Mouse (Mus musculus): ENCODE measurements around the gene Ube2e2. TPM values are rescaled to one million over a fixed set of nuclear protein-coding genes. Genes with fewer than 3 reads are reported as not detected.

Gene Ube2e2
- polyA plus RNA-seq, 1 experiment from 2014 or later: 40.9 TPM

DNA sequence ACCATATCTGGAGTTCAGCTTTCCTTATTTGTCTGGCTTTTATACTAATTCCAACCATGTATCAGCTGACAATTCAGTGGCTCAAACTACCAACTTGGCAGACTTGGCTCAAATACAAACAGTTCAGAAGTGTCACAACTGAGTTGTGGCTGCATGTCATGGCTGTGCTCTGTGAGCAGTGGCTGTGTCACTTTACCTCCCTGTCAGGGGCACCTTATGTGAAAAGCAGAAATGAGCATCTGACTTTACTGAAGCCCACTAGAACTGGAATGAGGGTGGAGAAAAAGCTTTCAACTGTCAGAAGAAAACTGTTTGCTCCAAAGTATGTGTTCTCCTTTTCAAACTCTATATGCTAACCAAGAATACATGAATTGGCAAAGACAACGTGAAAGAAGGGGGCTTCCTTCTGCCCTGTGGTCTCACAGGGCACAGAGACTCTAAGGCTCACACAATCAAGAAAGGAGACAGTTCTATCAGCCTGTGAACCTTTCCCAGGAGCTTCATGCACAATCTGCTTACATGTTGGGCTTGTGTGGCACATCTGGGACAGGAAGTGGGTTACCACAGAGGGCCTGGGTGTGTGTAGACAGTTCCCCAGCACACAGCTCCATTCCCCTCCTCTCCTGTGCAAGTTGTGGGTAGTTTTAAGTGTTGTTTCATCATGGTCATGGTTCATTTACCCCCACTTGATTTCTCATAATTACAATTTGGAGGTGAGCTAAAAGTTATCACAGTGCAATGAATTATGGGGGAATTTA, 228.6 kb downstream of the Ube2e2 start:
- Histone ChIP-seq H3K27ac (replicated peaks) (no peak overlapping the region), H3K36me3 (peaks cover 7% of the 10 kb centered on the region; the same call in 1 of the 2 replicates), H3K4me1 (peaks cover 6% of the 10 kb centered on the region; the same call in 1 of the 2 replicates), H3K27me3 (replicated peaks) (no peaks in the 10 kb centered on the region), H3K9me3 (peaks cover 16% of the 10 kb centered on the region), H3K4me2 (no peak overlapping the region), H3K4me3 (no peak overlapping the region), H3K9ac (no peak overlapping the region)
- no peak for ATAC-seq (ENCODE audit: extremely low read depth, insufficient number of reproducible peaks, low FRiP score, low TSS enrichment)
- WGBS: 85% methylated on average over 1 of the region's 1 CpGs

DNA sequence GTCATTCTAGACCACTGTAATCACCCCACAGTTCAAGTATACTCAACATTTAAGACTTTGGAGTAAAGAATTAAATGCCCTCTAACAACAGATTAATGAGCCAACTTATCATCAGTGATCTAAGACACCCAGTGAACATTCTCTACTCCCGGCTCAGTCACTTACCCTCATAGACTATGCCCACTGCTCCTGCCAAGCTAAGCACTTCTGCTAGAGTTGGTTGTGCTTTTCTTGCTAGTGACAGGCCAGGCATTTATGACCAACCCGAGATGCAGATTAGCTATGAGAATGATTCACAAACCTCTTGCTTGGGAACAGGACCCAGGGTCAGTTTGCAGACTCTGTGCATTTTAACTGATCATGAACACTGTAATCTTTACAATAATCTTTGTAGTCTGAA, 230.4 kb downstream of the Ube2e2 start:
- H3K36me3 ChIP-seq: peaks cover 7% of the 10 kb centered on the region; the same call in 1 of the 2 replicates
- H3K9ac ChIP-seq: no peak overlapping the region
- WGBS: 74% methylated on average over 2 of the region's 2 CpGs
- no peak for ATAC-seq (ENCODE audit: extremely low read depth, insufficient number of reproducible peaks, low FRiP score, low TSS enrichment)
- no peak overlapping the region for H3K4me3 ChIP-seq
- no peak overlapping the region for H3K4me2 ChIP-seq
- no peak overlapping the region for H3K27ac ChIP-seq (replicated peaks)
- H3K9me3 ChIP-seq: peaks cover 16% of the 10 kb centered on the region
- peaks cover 6% of the 10 kb centered on the region; the same call in 1 of the 2 replicates for H3K4me1 ChIP-seq
- no peaks in the 10 kb centered on the region for H3K27me3 ChIP-seq (replicated peaks)

DNA sequence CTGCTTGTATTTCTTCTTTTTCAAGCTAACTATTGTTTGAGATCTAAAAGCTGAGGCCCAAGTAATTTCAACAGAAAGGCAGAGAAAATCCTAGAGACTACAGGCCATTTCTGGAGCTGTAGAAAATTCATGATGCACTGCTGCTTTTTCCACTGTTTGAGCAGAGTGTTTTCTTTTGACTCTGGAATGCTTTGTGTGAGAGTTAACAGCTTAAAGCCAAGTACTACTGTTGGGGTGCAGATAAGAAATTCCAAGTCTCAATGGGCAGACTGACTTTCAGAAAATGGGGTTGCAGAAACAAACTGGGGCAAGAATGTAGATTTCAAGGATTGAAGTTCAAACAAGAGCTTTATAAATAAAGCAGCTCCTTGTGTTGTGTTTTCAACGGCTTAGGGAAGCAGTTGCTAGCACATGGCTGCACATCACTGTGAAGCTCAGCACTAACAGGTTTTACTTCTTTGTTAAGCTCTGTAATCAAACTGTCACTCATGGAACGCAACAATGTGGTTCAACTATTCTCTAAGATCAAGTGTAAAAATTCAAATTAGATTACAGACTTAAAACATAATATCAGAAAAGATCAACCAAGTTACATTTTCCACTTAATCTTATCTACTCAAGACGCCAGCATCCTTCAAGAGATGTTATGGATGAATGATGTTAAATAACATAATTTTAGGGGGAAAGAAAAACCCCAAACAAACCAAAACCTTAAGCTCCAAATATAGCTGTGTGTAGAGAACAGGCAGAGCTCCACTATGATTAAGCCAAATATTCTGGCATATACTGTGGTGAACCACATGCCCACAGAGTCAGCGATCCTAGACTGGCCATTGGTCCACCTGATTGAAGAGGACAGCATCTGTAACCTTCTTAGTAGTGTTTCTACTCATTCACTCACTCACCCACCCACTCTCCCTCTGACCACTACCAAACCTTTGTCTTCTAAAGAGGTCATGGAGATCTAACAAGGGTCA, 236.0 kb downstream of the Ube2e2 start:
- H3K4me1 ChIP-seq: peaks cover 9% of the 10 kb centered on the region
- no peak for ATAC-seq (ENCODE audit: extremely low read depth, insufficient number of reproducible peaks, low FRiP score, low TSS enrichment)
- H3K9me3 ChIP-seq: peaks cover 16% of the 10 kb centered on the region
- no peak overlapping the region for H3K9ac ChIP-seq
- H3K36me3 ChIP-seq: peaks cover 7% of the 10 kb centered on the region; the same call in 1 of the 2 replicates
- no peak overlapping the region for H3K4me2 ChIP-seq
- no peak overlapping the region for H3K27ac ChIP-seq (replicated peaks)
- 68% methylated on average over 4 of the region's 4 CpGs for WGBS
- no peaks in the 10 kb centered on the region for H3K27me3 ChIP-seq (replicated peaks)
- no peak overlapping the region for H3K4me3 ChIP-seq

DNA sequence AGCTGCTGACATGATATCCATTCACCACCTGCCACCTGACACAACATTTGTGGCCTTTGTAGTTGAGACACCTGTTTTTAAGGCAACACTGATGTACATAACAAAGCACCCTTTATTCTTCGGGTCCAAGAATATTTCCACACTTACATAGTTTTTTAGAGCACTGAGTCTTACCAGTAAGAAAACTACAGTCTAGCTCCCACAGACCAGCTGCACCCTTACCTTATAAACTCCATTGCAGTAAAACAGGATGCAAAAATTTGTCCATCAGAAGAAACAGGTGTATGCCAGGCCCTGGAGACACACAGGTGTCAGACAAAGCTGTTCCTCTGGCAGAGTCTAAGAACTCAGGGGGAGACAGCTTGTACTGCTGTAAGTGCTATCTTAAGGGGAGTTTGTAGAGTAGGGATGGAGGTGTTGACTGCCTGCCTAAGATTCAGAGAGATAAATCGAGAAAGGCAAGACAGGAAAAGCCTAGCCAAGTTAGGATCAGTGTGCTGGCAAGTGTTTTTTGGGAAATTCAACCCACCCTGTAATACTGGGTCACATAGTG, 244.9 kb downstream of the Ube2e2 start:
- Histone ChIP-seq H3K4me2 (no peak overlapping the region), H3K27me3 (replicated peaks) (no peaks in the 10 kb centered on the region), H3K9ac (no peak overlapping the region), H3K27ac (replicated peaks) (no peak overlapping the region), H3K36me3 (no peaks in the 10 kb centered on the region), H3K4me3 (no peak overlapping the region), H3K4me1 (no peaks in the 10 kb centered on the region), H3K9me3 (no peaks in the 10 kb centered on the region)
- ATAC-seq (ENCODE audit: extremely low read depth, insufficient number of reproducible peaks, low FRiP score, low TSS enrichment): no peak
- WGBS: 42% methylated on average over 2 of the region's 2 CpGs

DNA sequence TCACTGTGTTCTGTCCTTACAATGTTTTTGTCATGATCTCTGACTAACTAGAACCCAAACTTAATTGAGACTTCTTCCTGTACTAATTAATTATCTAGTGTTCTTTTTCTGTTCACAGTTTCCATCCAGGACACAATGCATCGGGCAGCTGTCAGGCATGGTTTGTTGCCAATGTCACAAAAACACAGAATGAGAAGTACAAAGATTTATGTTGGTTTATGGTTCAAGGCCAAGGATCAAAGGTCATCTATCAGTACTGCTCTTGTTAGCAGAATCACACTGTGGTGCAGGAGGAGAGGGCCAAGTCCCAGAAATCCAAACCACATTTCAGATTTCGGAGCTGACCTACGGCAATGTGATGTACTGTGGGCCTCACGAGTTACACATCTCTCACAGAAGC, 252.4 kb downstream of the Ube2e2 start:
- Histone ChIP-seq H3K9ac (no peak overlapping the region), H3K4me1 (no peaks in the 10 kb centered on the region), H3K9me3 (no peaks in the 10 kb centered on the region; the same call in 1 of the 2 replicates), H3K4me2 (no peak overlapping the region), H3K4me3 (no peak overlapping the region), H3K36me3 (no peaks in the 10 kb centered on the region), H3K27ac (replicated peaks) (no peak overlapping the region), H3K27me3 (replicated peaks) (no peaks in the 10 kb centered on the region)
- no peak for ATAC-seq (ENCODE audit: extremely low read depth, insufficient number of reproducible peaks, low FRiP score, low TSS enrichment)
- WGBS: 84% methylated on average over 4 of the region's 4 CpGs

DNA sequence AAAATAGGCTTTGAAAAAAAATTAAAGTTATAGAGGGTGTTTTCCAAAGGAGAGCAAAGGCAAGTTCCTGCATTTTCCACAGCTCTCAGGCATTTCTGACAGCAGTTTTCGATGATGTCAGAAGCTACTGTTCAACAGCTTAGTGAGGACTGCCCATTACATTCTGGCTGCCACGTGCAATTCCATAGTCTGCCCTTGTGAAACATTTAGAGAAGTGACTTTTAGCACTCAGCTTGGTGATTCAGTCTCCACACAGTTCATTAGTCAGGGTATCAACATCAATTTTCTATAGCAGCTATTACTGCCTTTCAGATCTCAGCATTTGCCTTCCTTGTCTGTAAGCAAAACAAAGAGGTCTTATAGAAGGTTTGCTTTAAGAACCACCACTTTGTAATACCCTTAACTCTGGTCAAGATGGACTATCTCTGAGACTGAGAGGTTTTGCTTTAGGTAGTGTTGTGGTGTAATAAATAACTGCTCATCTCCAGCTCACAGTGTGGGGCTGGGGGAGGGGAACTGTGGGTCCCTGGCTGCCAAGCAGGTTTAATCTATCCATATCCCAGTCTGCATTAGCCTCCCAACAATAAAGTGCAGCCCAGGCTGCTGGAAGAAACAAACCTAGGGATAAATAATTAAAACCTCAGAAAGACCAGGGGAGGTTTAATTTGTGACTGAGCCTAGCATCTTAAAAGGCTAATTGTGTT, 255.2 kb downstream of the Ube2e2 start:
- H3K27ac ChIP-seq (replicated peaks): no peak overlapping the region
- ATAC-seq (ENCODE audit: extremely low read depth, insufficient number of reproducible peaks, low FRiP score, low TSS enrichment): no peak
- H3K4me3 ChIP-seq: no peak overlapping the region

DNA sequence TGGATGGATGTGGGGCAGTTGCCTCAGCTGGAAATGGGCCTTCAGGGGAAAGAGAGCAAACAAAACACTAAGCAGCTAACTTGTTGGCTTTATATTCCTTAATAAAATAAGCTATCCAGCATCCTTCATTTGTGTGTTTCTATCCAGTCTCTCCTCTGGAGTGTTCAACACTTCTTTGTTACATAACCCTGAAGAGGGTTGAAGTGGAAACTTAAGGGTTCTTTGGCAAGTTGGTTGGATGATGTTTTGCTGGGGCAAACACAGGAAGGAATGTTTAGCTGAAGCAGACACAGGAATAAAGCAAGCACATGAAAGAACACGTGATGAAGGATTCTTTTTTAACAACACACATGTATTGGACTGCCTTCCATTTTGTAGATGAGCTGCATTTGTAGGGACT, 256.3 kb downstream of the Ube2e2 start:
- Histone ChIP-seq H3K4me3 (no peak overlapping the region), H3K36me3 (no peaks in the 10 kb centered on the region), H3K4me1 (peaks cover 3% of the 10 kb centered on the region), H3K9me3 (no peaks in the 10 kb centered on the region; the same call in 1 of the 2 replicates), H3K27ac (replicated peaks) (no peak overlapping the region), H3K9ac (no peak overlapping the region), H3K27me3 (replicated peaks) (no peaks in the 10 kb centered on the region), H3K4me2 (no peak overlapping the region)
- WGBS: 84% methylated on average over 1 of the region's 1 CpGs
- no peak for ATAC-seq (ENCODE audit: extremely low read depth, insufficient number of reproducible peaks, low FRiP score, low TSS enrichment)

More for the DNA sequence above, 255.2 kb downstream of the Ube2e2 start:
- Histone ChIP-seq H3K36me3 (no peaks in the 10 kb centered on the region), H3K9me3 (no peaks in the 10 kb centered on the region; the same call in 1 of the 2 replicates), H3K4me2 (no peak overlapping the region), H3K27me3 (replicated peaks) (no peaks in the 10 kb centered on the region), H3K4me1 (no peaks in the 10 kb centered on the region), H3K9ac (no peak overlapping the region)
- 53% methylated on average over 2 of the region's 2 CpGs for WGBS

DNA sequence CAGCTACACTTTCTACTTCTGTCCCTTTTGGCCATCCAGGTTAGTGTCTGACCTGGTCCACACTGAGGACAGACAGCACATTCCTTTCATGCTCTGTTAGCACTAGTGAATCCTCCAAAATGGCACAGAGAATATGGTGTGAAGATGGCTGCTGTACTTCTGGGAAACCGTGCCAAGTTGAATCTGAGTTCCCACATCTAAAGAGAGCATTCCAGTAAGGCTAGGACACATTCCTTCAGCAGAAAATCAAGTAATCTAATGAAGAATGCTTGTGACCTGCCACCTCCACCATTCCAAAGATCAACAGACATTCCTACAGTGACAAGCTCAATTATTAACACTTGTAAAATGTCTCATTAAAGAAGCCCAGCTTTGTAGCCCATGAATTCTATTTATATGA, 265.9 kb downstream of the Ube2e2 start:
- Histone ChIP-seq H3K27me3 (replicated peaks) (no peaks in the 10 kb centered on the region), H3K36me3 (no peaks in the 10 kb centered on the region), H3K4me1 (peaks cover 7% of the 10 kb centered on the region), H3K4me3 (no peak overlapping the region), H3K4me2 (no peak overlapping the region), H3K27ac (replicated peaks) (no peak overlapping the region), H3K9me3 (no peaks in the 10 kb centered on the region), H3K9ac (no peak overlapping the region)
- no peak for ATAC-seq (ENCODE audit: extremely low read depth, insufficient number of reproducible peaks, low FRiP score, low TSS enrichment)
- WGBS: 68% methylated on average over 1 of the region's 1 CpGs

DNA sequence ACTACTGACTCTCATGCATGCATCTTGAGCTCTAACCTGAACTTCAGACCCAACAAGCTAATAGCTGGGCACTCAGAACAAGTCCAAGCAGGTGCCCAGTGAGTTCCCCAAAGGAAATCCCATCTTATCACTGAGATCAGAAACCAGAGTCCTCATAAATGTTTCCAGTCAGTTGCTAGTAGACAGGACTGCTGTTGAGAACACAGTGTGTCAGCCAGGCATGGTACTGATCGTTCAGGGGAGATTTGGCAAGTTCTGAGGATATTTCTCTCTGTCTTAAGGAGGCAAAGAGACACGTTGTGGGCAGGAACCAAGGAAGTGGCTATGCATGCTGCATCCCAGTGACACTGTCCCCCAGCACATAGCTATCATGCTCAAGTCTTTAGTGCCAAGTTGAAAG, 275.5 kb downstream of the Ube2e2 start:
- H3K4me2 ChIP-seq: no peak overlapping the region
- no peaks in the 10 kb centered on the region for H3K4me1 ChIP-seq
- H3K9me3 ChIP-seq: no peaks in the 10 kb centered on the region
- H3K9ac ChIP-seq: no peak overlapping the region
- no peak overlapping the region for H3K4me3 ChIP-seq
- no peaks in the 10 kb centered on the region for H3K36me3 ChIP-seq
- no peak overlapping the region for H3K27ac ChIP-seq (replicated peaks)
- WGBS: 47% methylated on average over 2 of the region's 2 CpGs
- no peak for ATAC-seq (ENCODE audit: extremely low read depth, insufficient number of reproducible peaks, low FRiP score, low TSS enrichment)
- no peaks in the 10 kb centered on the region for H3K27me3 ChIP-seq (replicated peaks)

DNA sequence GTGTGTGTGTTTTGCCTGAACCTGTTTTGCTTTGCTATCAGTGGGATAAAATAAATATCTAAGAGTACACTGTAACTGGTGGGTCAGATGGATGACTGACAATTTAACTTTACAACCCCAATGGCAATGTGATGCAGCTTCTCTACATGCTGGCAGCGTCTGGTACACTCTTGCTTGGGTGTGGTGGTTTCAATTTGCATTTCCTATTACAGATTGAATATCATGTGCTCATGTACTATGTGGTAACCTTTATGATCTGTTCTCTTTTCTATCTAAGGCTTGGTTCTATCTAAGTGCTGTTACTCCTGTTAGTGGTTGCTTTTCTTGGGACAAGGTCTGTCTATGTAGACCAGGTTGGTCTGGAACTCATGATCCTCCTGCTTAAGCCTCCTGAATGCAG, 292.1 kb downstream of the Ube2e2 start:
- Histone ChIP-seq H3K9me3 (no peaks in the 10 kb centered on the region), H3K36me3 (0 out of 2 replicates have a peak, but pooled peaks cover 2% of the 10 kb centered on the region), H3K4me2 (no peak overlapping the region), H3K4me3 (no peak overlapping the region), H3K4me1 (no peaks in the 10 kb centered on the region), H3K9ac (no peak overlapping the region), H3K27ac (replicated peaks) (no peak overlapping the region), H3K27me3 (replicated peaks) (no peaks in the 10 kb centered on the region)
- no peak for ATAC-seq (ENCODE audit: extremely low read depth, insufficient number of reproducible peaks, low FRiP score, low TSS enrichment)
- WGBS: 85% methylated on average over 1 of the region's 1 CpGs
